Mouse (Mus musculus) mature B cell (primary cell): Measurements from ENCODE around the gene Asb17.
"Not testable (repeated sequence)": the region's sequence is repeated elsewhere in the genome, so short reads cannot be mapped to it uniquely, and the experiment has no call there.

ENCODE experiments used
- in situ Hi-C: fragments of 300-500 bp; cut with MboI; formaldehyde crosslinking; loops from 2 replicates; pipeline ENCODE4 v1.14.3; 2019

The Asb17 gene

DNA sequence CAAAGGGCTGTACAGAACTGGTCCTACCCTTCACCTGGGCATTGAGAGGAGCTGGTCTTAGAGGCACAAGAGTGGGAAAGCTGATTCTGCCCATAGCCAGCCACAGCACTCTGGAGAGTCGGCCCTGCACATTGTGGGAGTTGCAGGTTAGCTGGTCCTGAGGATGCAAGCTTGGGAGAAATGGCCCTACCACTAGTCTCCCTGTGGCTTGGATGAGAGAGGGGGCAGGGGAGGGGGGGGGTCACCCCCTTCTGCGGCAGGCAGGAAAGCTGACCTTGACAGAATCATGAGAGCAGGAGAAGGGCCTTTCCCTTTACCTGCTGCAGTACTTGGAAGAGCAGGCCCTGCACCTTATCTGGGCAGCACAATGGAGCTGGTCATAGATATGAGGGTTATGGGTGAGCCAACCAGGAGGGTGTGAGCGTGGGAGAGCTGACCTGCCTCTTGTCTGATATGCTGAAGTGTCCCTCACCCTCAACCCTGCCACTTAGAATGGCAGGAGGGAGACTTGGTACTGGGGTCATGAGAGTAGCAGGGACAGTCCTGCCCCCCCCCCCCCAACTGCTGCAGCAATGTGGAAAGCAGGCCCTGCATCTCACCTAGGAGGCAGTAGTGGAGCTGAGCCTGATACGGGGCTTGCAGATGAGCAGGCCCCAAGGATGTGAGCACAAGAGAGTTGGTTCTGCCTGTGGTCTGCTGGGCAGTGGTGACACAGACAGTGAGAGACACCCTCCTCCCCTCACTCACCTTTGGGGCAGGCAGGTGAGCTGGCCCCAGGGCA is 11.9 kb upstream of the Asb17 start:
- in situ Hi-C loops, result no loop called here

GRCm38 (mm10) chr3:153832654-153832945 is 11.4 kb upstream of the Asb17 start:
- in situ Hi-C loops, result no loop called here

GRCm38 (mm10) chr3:153834071-153834470 is 9.9 kb upstream of the Asb17 start:
- in situ Hi-C loops, result no loop called here

DNA sequence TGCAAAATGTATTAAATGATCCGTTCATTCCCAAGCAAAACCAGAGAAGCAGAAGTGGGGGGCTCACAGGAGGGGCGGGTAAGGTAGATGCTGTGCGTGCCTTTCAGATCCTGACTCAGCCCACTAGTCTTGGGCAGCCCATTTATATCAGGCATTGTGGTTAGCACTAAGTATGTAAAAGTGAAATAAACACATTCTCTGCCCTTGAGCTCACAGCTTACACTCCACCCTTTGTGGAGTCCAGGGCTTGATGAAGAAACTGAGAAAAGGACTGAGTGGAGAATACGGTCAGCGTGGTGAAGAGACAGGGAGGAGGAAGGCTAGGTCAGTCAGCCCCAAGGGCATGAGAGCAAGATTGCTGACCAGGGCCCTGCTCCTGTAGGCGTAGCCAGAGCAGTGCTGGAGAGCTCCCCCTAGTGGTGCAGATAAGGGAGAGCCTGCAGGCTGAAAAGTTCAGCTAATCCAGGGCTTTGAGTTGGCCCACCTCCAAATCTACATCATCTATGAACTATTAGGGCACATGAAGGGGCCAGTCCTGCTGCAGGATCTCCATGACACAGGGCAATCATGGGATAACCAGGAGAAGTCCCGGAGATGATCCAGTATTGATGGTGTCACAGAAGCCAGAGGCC is 8.4 kb upstream of the Asb17 start:
- in situ Hi-C loops, result no loop called here

DNA sequence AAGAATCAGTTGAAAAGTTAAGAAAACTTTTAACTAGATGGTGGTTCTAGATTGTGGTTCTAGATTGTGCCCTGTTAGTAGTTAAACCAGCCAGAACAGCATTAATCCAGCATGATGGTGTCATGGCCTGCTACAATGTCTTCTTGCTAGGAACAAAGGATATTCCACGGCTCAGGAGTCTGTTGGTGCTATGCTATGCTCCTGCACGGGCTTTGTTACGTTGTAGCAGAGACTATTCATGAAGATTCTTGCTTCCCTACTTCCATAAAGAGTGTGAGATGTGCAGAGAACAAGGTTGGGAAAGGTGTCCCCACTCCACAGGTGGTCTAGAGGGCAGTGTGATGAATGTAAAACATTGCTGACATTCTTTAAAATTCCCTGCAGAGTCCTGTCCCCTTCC is 7.7 kb upstream of the Asb17 start:
- in situ Hi-C loops, result no loop called here

GRCm38 (mm10) chr3:153837593-153837992 is 6.4 kb upstream of the Asb17 start:
- in situ Hi-C loops, result no loop called here

DNA sequence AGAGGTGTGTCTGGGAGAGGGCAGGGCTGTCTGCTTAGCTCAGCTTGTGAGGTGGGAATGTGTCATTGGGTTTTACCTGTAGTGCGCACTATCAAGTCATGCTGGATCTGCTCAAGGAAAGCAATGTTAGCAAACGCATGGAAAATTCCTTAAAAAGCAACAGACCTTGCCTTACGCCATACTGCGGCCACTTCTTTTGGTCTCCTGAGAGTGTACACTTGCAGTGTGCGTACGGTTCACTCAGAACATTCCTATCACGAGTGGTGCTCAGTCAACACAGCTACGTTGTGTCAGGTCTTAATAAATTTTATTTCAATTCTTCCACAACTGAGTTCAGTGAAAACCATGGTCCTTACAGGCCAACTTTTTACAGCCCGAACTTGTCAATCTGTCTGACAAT is 748 bp downstream of the Asb17 start:
- in situ Hi-C loops, result no loop called here

GRCm38 (mm10) chr3:153845500-153845899 is 1.5 kb downstream of the Asb17 start:
- in situ Hi-C loops, result no loop called here

GRCm38 (mm10) chr3:153846109-153846508 is 2.1 kb downstream of the Asb17 start:
- in situ Hi-C loops, result no loop called here

DNA sequence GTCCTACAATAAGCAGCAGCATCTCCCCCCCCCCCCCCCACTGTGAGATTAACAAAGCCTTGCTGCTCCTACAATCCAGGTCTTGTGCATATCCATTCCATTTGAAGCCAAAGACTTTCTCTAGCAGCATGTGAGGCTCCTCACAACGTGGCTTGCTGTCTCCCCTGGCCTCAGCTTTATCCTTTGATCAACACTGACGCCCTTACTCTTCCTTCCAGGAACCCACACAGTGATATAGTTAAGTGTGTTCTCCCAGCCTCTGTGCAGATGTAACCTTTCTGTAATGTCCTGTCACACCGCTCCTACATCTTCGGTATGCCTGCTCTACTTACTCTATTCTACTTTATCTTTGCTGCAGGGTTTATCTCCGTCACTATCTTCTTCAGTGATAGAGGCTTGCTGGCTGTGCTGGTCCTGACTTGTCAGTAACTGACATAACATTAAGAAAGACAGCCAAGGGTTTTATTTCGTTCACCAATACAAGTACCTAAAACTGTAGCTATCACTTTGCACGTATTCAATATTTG is 3.3 kb downstream of the Asb17 start:
- in situ Hi-C loops, result no loop called here

GRCm38 (mm10) chr3:153849368-153850015 is 5.5 kb downstream of the Asb17 start:
- in situ Hi-C loops, result no loop called here

DNA sequence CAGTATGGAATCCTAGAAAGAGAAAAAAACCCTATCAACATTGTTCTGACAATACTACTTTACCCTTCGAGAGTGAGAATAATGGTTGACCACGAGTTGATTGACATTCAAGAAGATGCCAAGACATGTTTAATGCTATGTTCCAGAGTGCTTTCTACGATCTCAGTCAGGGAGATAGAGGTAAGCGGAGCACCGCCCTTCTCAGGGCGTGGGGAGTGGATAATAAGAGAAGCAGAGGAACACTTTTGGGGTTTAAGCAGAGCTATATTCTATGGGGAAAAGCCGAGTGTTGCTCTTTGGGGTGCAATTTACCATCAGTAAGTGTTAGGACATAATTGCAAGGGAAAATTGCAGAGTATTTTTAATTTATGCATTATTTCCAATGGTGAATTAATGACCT is 6.8 kb downstream of the Asb17 start:
- in situ Hi-C loops, result no loop called here

DNA sequence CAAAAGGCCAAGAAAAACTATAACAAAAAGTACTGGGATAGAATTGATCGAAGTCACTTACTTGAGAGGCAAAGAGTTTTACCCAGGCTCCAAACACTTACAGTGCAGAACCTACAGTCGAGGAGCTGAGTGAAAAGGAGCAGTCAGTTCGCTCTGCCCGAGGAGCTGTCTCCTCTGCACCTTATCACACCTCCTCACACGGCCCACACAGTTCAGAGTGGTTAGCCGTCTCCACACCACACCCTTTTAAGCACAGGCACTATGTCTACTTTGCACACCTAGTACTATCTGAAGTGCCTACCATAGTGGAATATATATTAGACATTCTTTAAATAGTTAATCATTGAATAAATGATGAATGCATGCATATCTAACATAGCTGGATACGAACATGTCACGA is 8.3 kb downstream of the Asb17 start:
- in situ Hi-C loops, result no loop called here

DNA sequence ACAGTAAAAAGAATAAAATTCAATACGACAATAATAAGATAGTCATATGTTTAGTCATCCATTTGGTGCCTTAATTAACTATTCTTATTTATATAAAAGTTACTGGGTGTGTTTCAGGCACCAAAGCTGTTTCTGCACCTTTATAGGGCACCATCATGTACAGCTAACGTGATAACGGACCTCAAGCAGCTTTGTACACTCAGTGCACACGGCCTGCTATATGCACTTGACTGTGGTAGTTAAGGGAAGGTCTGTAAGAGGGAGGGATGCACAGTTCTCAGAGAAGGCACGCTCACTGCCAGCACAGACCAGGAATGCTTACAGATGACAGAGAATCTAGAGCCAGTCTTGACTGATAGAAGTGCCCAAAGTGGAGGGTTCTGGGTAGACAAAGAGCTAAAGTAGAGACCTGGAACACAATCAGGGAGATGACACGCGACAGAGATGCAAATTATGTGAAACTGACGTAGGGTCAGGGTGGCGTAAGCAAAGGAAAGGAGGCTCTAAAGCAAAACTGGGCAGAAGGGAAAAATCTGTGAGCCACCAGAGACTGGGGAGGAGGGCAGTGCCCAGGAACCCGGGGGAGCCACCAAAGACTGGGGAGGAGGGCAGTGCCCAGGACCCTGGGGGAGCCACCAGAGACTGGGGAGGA is 14.5 kb downstream of the Asb17 start:
- in situ Hi-C loops, result no loop called here

GRCm38 (mm10) chr3:153860392-153860791 is 16.4 kb downstream of the Asb17 start:
- in situ Hi-C loops, result not testable (repeated sequence)

DNA sequence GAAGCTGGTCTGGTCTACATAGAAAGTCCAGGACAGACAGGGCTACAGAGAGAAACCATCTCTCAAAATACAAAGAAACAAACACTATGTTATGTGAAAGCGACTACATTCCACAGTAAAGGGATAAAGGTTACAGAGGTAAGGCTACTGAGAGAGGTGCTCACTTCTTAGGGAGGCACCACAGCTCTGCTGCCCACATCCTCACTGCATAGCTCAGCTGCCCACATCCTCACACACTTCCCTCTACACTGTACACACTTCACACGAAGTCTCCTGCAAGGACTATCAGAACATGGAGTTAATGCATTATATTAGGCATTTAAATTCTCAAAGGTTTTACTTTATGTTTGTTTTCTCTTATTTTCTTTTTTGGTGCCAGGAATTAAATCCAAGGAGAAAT is 19.8 kb downstream of the Asb17 start:
- in situ Hi-C loops, result no loop called here

- in situ Hi-C loops, result no loop called here
These were observed 20.8 kb downstream of the Asb17 start for GRCm38 (mm10) chr3:153864636-153865429.

- in situ Hi-C loops, result no loop called here
These were observed 23.4 kb downstream of the Asb17 start for GRCm38 (mm10) chr3:153867149-153868136.

- in situ Hi-C loops, result no loop called here
These were observed 27.4 kb downstream of the Asb17 start for GRCm38 (mm10) chr3:153871396-153871795.

DNA sequence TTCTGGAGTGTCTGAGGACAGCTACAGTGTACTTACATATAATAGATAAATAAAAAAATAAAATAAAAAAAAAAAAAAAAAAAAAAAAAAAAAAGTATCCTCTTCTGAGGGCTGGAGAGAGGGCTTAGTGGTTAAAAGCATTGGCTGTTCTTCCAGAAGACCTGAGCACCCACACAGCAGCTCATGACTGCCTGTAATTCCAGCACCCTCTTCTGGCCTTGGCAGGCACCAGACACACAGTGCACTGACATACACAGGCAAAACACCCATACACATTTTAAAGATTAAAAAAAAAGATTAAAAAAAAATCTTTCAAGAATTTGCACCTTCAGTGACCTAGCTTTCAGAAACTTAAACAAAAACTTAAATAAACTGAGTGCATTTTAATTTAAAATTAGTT is 42.3 kb downstream of the Asb17 start:
- in situ Hi-C loops, result no loop called here

GRCm38 (mm10) chr3:153888141-153888540 is 44.1 kb downstream of the Asb17 start:
- in situ Hi-C loops, result no loop called here
